Mouse (Mus musculus) erythroblast, embryonic 14.5 days (primary cell): ENCODE results near the gene St6galnac3. TPM values are rescaled to one million over a fixed set of nuclear protein-coding genes. Genes with fewer than 3 reads are reported as not detected.

Source experiments
- H3K27me3 ChIP-seq: 2 replicates; pipeline ENCODE4 v1.6.1; 2012; ENCODE audit warnings: inconsistent platforms; ENCODE audit not compliant: control insufficient read depth
- H3K36me3 ChIP-seq: 2 replicates; pipeline ENCODE4 v1.6.1; 2012; ENCODE audit warnings: mild to moderate bottlenecking, inconsistent platforms; ENCODE audit not compliant: control insufficient read depth
- H3K4me1 ChIP-seq: 2 replicates; pipeline ENCODE4 v1.6.1; 2012; ENCODE audit warnings: inconsistent platforms; ENCODE audit not compliant: control insufficient read depth
- H3K4me3 ChIP-seq: replicated peaks from 2 replicates; pipeline ENCODE3; 2012; ENCODE audit warnings: moderate library complexity, mild to moderate bottlenecking, inconsistent platforms
- H3K9me3 ChIP-seq: 2 replicates; pipeline ENCODE4 v1.6.1; 2012; ENCODE audit warnings: low read length, inconsistent platforms, mixed read lengths; ENCODE audit not compliant: control insufficient read depth
- GATA1 ChIP-seq: IDR thresholded peaks from 2 replicates; pipeline ENCODE4 v1.6.1; 2012; ENCODE audit warnings: low read length, inconsistent platforms, mixed read lengths
- TAL1 ChIP-seq: IDR thresholded peaks from 3 replicates; pipeline ENCODE4 v1.6.1; 2012; ENCODE audit warnings: low read length, inconsistent platforms, mixed read lengths
- polyA plus RNA-seq: library from polyadenylated mRNA; stranded (reverse); fragments of >175 nt; gene quantifications from 2 replicates; pipeline ENCODE4 v1.2.3, GENCODE M21; 2012

St6galnac3 gene
- polyA plus RNA-seq, 1 experiment: 0.17 TPM

DNA sequence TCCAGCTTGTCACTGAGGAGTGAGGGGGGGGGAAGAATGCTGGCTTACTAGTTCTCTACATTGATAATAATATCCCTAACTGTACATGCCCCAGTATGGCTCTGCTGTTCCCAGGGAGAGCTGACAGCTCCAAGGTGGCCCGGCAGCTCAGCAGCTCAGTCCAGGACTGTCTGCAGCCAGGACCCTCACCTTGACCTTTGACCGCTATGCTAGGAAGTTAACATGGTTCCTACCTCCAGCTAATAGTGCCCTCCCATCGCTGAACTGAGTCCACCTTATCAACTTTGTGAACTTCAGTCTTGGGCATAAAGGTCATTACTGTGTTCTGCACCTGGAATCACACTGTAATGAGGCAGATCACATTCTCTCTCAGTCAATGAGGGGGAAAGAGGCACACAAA lies 419.8 kb downstream of the St6galnac3 start:
- no peaks in the 10 kb centered on the region for H3K27me3 ChIP-seq
- no peaks in the 10 kb centered on the region for H3K9me3 ChIP-seq
- H3K36me3 ChIP-seq: no peaks in the 10 kb centered on the region
- H3K4me1 ChIP-seq: no peaks in the 10 kb centered on the region
- no peak overlapping the region for H3K4me3 ChIP-seq
- TF ChIP-seq GATA1: no peak
- TF ChIP-seq TAL1: no peak

- H3K9me3 ChIP-seq: no peaks in the 10 kb centered on the region
- no peaks in the 10 kb centered on the region for H3K36me3 ChIP-seq
- H3K4me1 ChIP-seq: no peaks in the 10 kb centered on the region
- no peaks in the 10 kb centered on the region for H3K27me3 ChIP-seq
- no peak for TF ChIP-seq TAL1
- no peak overlapping the region for H3K4me3 ChIP-seq
Measured at GRCm38 (mm10) chr3:153302376-153302775, 422.6 kb downstream of the St6galnac3 start.

DNA sequence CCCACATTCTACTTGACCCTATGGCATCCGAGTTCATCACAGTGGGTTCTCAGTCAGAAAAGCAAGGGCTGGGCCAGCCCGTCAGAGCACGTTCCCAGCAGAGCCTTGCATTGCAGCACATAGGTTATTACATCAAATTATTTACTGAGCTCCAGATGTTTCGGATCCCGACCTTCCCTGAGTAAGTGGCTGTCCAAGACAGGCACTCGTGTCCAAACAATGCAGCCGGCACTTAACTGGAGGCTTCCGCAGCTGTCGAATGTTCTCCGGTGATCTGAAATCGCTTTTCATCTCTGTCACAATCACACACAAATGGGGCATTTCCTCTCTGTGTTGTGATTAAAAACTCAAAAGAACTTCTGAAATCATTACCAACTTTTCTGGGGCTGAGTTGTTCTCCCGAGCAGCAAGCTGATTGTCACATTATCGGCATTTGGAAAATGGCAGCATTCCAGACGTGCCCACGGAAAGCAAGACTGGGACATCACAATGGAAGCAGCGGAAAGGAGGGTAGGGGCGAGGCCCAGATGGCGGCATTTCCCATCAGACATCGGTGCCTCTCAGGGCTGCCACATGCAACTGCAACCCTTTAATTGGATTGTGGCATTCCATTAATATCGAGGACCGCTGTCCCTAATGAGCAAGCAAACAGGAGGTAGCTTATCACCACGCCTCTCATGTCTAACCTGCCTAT lies 428.5 kb downstream of the St6galnac3 start:
- Histone ChIP-seq H3K9me3 (no peaks in the 10 kb centered on the region), H3K27me3 (no peaks in the 10 kb centered on the region), H3K4me3 (no peak overlapping the region), H3K36me3 (no peaks in the 10 kb centered on the region), H3K4me1 (no peaks in the 10 kb centered on the region)
- TF ChIP-seq GATA1 (no peak), TAL1 (no peak)

DNA sequence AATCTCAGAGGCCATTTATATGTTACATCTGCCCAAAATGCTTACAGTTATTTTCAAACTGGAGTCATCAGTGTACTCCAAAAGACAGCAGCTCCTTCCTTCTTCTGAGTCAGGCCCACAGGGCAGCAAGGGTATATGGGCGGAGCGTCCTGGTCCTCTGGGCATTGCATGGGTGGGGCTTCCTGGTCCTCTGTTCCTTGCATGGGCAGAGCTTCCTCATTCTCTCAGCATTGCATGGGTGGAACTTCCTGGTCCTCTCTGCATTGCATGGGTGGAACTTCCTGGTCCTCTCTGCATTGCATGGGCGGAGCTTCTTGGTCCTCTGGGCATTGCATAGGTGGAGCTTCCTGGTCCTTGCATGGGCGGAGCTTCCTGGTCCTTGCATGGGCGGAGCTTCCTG lies 432.1 kb downstream of the St6galnac3 start:
- no peaks in the 10 kb centered on the region for H3K36me3 ChIP-seq
- H3K27me3 ChIP-seq: no peaks in the 10 kb centered on the region
- TF ChIP-seq GATA1 (no peak), TAL1 (no peak)
- H3K4me1 ChIP-seq: no peaks in the 10 kb centered on the region
- H3K4me3 ChIP-seq: no peak overlapping the region
- no peaks in the 10 kb centered on the region for H3K9me3 ChIP-seq

DNA sequence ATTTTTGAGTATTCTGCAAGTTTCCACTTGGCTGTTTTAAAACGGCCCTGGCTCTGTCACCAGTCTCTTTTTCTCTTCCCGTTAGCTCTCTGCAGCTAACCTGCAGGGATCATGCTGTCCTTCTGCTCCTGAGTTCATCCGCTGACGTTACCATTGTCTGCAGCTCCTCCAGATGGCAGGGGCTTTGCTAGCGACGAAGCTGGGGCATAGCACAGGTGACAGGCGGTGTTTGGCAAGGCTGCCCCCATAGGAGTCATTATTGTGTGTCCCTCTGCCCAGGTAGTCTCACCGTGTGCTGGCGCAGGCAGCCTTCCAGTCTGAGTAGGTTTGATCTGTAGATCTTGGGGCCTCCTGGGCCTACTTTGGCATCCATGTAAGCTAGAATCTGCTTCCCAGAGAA lies 432.6 kb downstream of the St6galnac3 start:
- H3K4me3 ChIP-seq: no peak overlapping the region
- no peaks in the 10 kb centered on the region for H3K4me1 ChIP-seq
- TF ChIP-seq GATA1 (no peak), TAL1 (no peak)
- no peaks in the 10 kb centered on the region for H3K36me3 ChIP-seq
- no peaks in the 10 kb centered on the region for H3K27me3 ChIP-seq
- H3K9me3 ChIP-seq: no peaks in the 10 kb centered on the region

DNA sequence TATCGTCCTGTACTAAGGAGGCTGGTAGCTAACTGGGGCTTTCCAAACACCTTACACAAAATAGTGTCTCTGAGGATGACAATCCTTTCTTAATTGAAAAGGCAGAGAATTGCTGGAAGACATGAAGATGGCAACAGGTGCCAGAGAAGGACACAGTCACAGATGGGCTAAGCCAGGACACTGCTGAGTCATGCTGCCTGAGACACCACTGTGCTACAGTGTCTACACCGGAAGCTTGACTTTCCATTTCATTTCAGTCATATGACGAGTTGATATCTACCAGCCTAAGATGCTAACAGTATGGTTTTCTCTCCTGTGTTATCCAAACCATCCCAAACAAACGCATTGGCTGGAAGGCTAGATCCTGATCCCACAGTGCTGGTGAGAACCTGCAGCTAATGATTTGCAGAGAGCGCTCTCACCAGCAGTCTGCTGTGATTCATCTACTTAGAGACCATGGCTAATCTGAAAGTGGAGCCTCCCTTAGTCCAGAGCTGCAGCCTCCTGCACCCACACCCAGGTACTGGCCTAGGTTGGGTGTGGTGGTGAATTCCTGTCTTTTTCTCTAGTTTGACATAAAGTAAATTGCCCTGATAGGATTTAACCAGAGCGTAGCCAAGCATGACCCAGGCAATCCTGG lies 433.4 kb downstream of the St6galnac3 start:
- no peak for TF ChIP-seq TAL1
- TF ChIP-seq GATA1: no peak
- H3K9me3 ChIP-seq: no peaks in the 10 kb centered on the region
- no peaks in the 10 kb centered on the region for H3K36me3 ChIP-seq
- no peak overlapping the region for H3K4me3 ChIP-seq
- no peaks in the 10 kb centered on the region for H3K4me1 ChIP-seq
- H3K27me3 ChIP-seq: no peaks in the 10 kb centered on the region

GRCm38 (mm10) chr3:153289971-153290370 lies 435.0 kb downstream of the St6galnac3 start:
- Histone ChIP-seq H3K36me3 (no peaks in the 10 kb centered on the region), H3K9me3 (no peaks in the 10 kb centered on the region), H3K27me3 (no peaks in the 10 kb centered on the region), H3K4me3 (no peak overlapping the region), H3K4me1 (no peaks in the 10 kb centered on the region)
- TF ChIP-seq GATA1: no peak

- no peak overlapping the region for H3K4me3 ChIP-seq
- no peaks in the 10 kb centered on the region for H3K9me3 ChIP-seq
- no peaks in the 10 kb centered on the region for H3K36me3 ChIP-seq
- H3K4me1 ChIP-seq: no peaks in the 10 kb centered on the region
- TF ChIP-seq GATA1: no peak
- no peak for TF ChIP-seq TAL1
- H3K27me3 ChIP-seq: no peaks in the 10 kb centered on the region
Measured at GRCm38 (mm10) chr3:153287564-153287963, 437.4 kb downstream of the St6galnac3 start.

GRCm38 (mm10) chr3:153287081-153287480 lies 437.9 kb downstream of the St6galnac3 start:
- no peaks in the 10 kb centered on the region for H3K9me3 ChIP-seq
- H3K4me1 ChIP-seq: no peaks in the 10 kb centered on the region
- H3K27me3 ChIP-seq: no peaks in the 10 kb centered on the region
- H3K36me3 ChIP-seq: no peaks in the 10 kb centered on the region
- TF ChIP-seq TAL1 (no peak), GATA1 (no peak)
- no peak overlapping the region for H3K4me3 ChIP-seq
